Mouse (Mus musculus): ENCODE results near the gene Nmt1.

- TF ChIP-seq CTCF (IDR thresholded peaks at IDR 0.05; ENCODE audit: borderline replicate concordance, insufficient read depth, low read length) (no peak), POLR2A (IDR thresholded peaks at IDR 0.05; ENCODE audit: low read depth, low read length) (no peak)
Measured at GRCm38 (mm10) chr11:103020713-103021335, 7.2 kb upstream of the Nmt1 start.

All from embryonic fibroblast, embryonic 13.5 days (primary cell).